Mouse (Mus musculus) common myeloid progenitor, adult 5-6 weeks (primary cell): Measurements from ENCODE around the gene Smyd4. TPM values are rescaled to one million over a fixed set of nuclear protein-coding genes. Genes with fewer than 3 reads are reported as not detected.
A peak's percentile ranks its signal among the peaks of the same experiment; 100 is the strongest.

Experiments
- ATAC-seq: replicated peaks from 2 replicates; pipeline ENCODE4 v1.8.0; 2016; ENCODE audit warnings: low read depth, mild to moderate bottlenecking, moderate TSS enrichment, inconsistent platforms; ENCODE audit not compliant: poor library complexity, severe bottlenecking
- total RNA-seq: library from RNA; stranded (forward); fragments of 200-1000, 187-1606 nt; gene quantifications from 2 replicates; pipeline ENCODE4 v1.2.3, GENCODE M21; 2017

Gene Smyd4
- total RNA-seq, 1 experiment from 2014 or later, result 7.4 TPM

DNA sequence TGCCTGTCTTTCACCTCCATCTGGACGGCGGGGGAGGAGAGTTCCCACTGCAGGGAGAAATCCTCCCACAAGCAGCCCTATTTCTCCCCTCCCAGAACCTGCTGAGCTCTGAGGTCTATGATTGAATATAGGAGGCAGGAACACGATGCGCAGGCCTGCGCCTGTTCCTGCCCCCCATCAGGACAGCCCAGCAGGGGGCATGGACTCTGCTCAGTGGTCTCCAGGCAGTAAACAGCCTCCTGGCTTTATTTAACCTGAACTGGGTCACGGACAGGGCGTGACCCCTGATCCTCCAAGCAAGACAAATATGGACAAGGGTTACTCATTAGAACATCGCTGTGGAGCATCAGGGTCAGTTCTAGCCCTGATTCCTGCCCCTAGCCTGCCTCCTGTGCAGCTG, 95.5 kb downstream of the Smyd4 start:
- ATAC-seq, result no peak

DNA sequence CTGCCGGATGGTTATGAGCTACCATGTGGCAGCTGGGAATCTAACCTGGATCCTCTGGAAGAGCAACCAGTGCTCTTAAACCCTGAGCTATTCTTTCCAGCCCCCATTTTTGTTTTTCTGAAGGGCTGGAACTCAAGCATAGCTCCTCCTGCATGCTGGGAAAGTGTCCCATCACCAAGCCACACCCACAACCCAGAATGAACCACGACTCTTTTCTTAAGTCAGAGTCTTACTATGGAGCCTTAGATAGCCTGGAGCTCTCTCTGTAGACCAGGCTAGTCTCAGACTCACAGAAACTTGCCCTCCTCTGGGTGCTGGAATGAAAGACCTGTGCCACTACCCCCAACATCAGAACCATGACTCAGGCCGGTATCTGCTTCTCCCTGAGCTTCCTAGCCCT, 100.3 kb downstream of the Smyd4 start:
- ATAC-seq, result no peak

DNA sequence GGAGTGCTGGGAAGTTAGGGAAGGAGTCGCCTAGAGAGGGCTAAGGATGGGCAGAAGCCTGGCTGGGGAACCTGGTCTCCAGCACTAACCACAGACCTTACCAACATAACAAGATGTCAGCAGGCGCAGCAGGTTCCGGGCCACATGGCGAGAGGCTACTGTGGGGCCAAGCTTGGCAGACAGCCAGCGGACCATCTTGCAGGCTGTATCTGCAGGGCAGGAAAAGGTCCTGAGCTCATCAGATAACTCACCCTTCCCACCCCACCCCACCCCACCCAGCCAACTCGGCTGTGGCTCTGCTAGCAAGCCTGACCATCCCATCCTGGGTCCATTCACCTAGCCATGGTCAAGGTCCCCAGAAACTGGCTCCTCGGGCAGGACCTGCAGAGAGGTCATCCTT, 101.5 kb downstream of the Smyd4 start:
- peak; percentile 13; the same call in 1 of the 2 replicates for ATAC-seq

- ATAC-seq, result no peak; the same call in 1 of the 2 replicates
These were observed 102.2 kb downstream of the Smyd4 start for GRCm38 (mm10) chr11:75450304-75450908.

DNA sequence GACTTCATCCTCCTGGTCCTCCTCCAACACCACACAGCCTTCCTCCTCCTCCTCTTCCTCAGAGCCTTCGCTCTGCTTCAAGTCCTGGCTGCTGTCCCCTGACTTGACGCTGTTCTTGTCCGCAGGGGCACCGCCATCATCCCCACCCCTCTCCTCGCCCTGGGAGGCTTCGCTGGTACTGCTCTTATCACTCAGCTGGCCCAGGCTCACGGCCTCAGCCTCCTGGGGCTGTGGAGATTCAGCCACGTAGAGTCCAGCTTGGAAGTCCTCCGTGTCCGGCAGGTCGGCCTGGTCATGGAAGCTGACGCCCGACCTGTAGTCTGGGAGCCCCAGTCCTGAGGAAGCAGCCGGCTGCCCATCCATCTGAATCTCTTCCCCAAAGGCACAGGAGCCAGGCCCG, 102.7 kb downstream of the Smyd4 start:
- no peak for ATAC-seq

DNA sequence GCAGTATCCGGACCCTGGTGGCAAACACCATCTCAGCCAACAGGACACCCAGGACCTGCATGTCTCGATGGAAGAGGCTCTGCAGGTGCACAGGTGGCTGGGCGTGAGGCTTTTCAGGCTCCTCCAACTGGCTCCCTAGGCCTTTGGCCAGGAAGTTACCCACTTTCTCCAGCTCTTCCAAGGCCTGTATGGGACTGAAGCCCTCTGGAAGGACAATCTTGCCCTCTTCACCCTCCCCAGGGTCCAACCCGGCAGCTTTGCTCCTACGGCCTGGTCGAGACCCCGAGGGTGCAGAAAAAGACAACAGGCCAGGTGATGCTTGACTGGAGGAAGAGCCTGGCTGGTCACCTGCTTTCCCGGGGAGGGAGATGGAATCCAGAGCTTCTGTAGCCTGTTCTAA, 103.8 kb downstream of the Smyd4 start:
- no peak for ATAC-seq

- no peak for ATAC-seq
These were observed 104.8 kb downstream of the Smyd4 start for GRCm38 (mm10) chr11:75452812-75453557.

- ATAC-seq, result peak; percentile 77
These were observed 106.0 kb downstream of the Smyd4 start, which contains the start of gene Wdr81 for GRCm38 (mm10) chr11:75453991-75454930. TSS of gene Wdr81 (minus strand) at chr11:75454717.

Other genes starting within 250 kb of the Smyd4 start
- gene Hic1, start 178.9 kb upstream of the Smyd4 start, total RNA-seq, result 1.1 TPM in 1 of 2 replicates, not detected in the other
- gene Ovca2, start 169.6 kb upstream of the Smyd4 start, total RNA-seq, result 18.5 and 20.9 TPM in 2 replicates
- gene Dph1, start 157.2 kb upstream of the Smyd4 start, total RNA-seq, result 7.1 and 10.5 TPM in 2 replicates
- gene Rtn4rl1, start 154.7 kb upstream of the Smyd4 start, total RNA-seq, result 0.24 and 1.6 TPM in 2 replicates
- gene Rpa1, start 109 bp upstream of the Smyd4 start, total RNA-seq, result 139 and 158 TPM in 2 replicates
- 76.0 and 77.8 TPM in 2 replicates for gene Serpinf1, start 74.3 kb downstream of the Smyd4 start, total RNA-seq
- 0.32 TPM in 1 of 2 replicates, not detected in the other for gene Serpinf2, start 91.2 kb downstream of the Smyd4 start, total RNA-seq
- gene Wdr81, start 106.3 kb downstream of the Smyd4 start, total RNA-seq, result 8.4 and 8.6 TPM in 2 replicates
- 26.9 and 33.6 TPM in 2 replicates for gene Tlcd2, start 113.3 kb downstream of the Smyd4 start, total RNA-seq
- gene Prpf8, start 138.4 kb downstream of the Smyd4 start, total RNA-seq, result 130 and 156 TPM in 2 replicates
- gene Rilp, start 161.7 kb downstream of the Smyd4 start, total RNA-seq, result 0.41 TPM in 1 of 2 replicates, not detected in the other
- 1.8 and 2.6 TPM in 2 replicates for gene Scarf1, start 165.1 kb downstream of the Smyd4 start, total RNA-seq
- 6.1 and 14.4 TPM in 2 replicates for gene Slc43a2, start 183.3 kb downstream of the Smyd4 start, total RNA-seq
- gene Pitpna, start 239.7 kb downstream of the Smyd4 start, total RNA-seq, result 74.6 and 76.9 TPM in 2 replicates